Mouse (Mus musculus) cerebellum, adult 2 months (tissue): ENCODE measurements around the gene Erlin1.

Source experiments
- CTCF ChIP-seq: fragments of 200-500 bp; IDR thresholded peaks from 2 replicates; pipeline ENCODE4 v1.5.1; 2011; ENCODE audit warnings: low read depth, mild to moderate bottlenecking, control low read depth, low read length, moderate library complexity, borderline replicate concordance; ENCODE audit not compliant: insufficient read depth
- POLR2A ChIP-seq: fragments of 200-500 bp; IDR thresholded peaks from 2 replicates; pipeline ENCODE4 v1.6.1; 2011; ENCODE audit warnings: low read length, control low read depth, borderline replicate concordance; ENCODE audit not compliant: insufficient read depth

DNA sequence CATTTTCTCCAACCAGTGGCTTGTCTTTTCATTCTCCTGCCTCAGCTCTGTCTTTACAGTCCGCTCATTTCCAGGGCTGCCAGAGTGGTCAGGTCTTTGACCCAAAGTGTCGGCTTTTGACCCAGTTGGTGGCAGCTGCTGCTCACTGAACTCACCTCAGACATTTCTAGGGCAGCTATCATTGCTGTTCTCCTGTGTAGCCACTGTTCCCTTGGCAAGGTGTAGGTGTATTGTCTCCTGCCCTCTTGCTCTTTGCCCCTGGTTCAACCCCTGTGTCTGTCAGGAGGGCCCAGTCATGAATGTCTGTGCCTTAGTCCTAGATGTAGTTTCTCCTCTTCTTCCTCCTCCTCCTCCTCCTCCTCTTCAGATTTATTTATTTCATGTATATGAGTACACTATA lies 65.3 kb downstream of the Erlin1 start:
- TF ChIP-seq CTCF: no peak
- TF ChIP-seq POLR2A: no peak
